ENCODE assay signal across 12 mouse cellular contexts in the genomic region with DNA sequence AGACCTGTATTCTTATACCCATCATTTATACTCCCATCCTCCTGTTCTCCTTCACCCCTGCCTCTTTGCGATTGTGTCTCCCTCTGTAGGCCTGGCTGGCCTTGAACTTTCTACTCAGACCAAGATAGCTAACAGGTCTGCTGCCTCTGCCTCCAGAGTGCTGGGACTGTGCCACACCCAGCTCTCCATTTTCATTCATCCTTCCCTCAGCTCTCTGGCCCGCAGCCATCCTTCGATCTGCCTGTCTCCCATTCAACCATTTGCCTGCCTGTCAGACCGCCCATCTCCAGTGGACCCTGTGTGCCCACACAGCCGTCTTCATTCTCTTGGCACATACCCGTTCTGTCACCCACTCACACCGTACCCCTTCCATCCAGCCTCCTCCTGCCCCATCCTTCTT. TPM values are rescaled to one million over a fixed set of nuclear protein-coding genes. Genes with fewer than 3 reads are reported as not detected.
DNase-seq lines count a peak whose midpoint lies in the region; ATAC-seq and TF ChIP-seq lines count a peak whose summit lies in the region.
"Had no signal": no experiment of that assay in that cellular context is flagged by ENCODE, and none has a peak within 500 bp of the region (broad histone marks: within the 10 kb centered on the region; RNA-seq: fewer than 3 reads in every experiment).

No protein-coding gene starts in this region.

- no peak overlapping the region for H3K4me2 ChIP-seq in kidney, embryonic 16.5 days (replicated peaks; ENCODE audit: low read depth, low read length)

- peak; percentile 52 for DNase-seq in cerebellum, adult 9-11 months
- DNase-seq in cerebellum, adult 2 months = no peak
- DNase-seq in kidney, adult 9 months = no peak
- DNase-seq in cerebellum, postnatal 25 days = peak; percentile 19 to 36
- DNase-seq in urinary bladder, postnatal 10 days (ENCODE audit: low spot score) = no peak
- no peak for DNase-seq in embryo, embryonic 10 days (ENCODE audit: low spot score)
- DNase-seq: gastrocnemius, postnatal 36 days; heart, postnatal 4 days; thymus, postnatal 36 days had no signal

- no peaks in the 10 kb centered on the region for H3K9me3 ChIP-seq in kidney, embryonic 16.5 days (ENCODE audit: low read length)
- H3K9me3 ChIP-seq in E14TG2a.4 (ENCODE audit: low read length) = no peaks in the 10 kb centered on the region

- no peaks in the 10 kb centered on the region for H3K36me3 ChIP-seq in kidney, embryonic 16.5 days (ENCODE audit: insufficient read depth, low read length)
- H3K36me3 ChIP-seq in E14TG2a.4 (ENCODE audit: insufficient read depth, low read length) = no peaks in the 10 kb centered on the region

- no peak overlapping the region for H3K4me3 ChIP-seq in cerebellum, adult 2 months (replicated peaks; ENCODE audit: insufficient read depth, low read depth, low read length)
- no peak overlapping the region for H3K4me3 ChIP-seq in kidney, embryonic 16.5 days (ENCODE audit: low read length)
- H3K4me3 ChIP-seq in E14TG2a.4 (replicated peaks; ENCODE audit: low read length) = peak overlapping the region; percentile 17; the same call in 1 of the 2 replicates

- H3K27me3 ChIP-seq in cerebellum, adult 2 months (ENCODE audit: control insufficient read depth, insufficient read depth, low read length) = no peaks in the 10 kb centered on the region
- no peaks in the 10 kb centered on the region for H3K27me3 ChIP-seq in kidney, embryonic 16.5 days (ENCODE audit: insufficient read depth, low read length)
- no peaks in the 10 kb centered on the region for H3K27me3 ChIP-seq in E14TG2a.4 (ENCODE audit: insufficient read depth, low read length)

- WGBS in cerebellum, adult 2 months = 68% methylated on average over 7 of the region's 7 CpGs
- 70% methylated on average over 7 of the region's 7 CpGs for WGBS in kidney, embryonic 16.5 days

- TF ChIP-seq POLR2A in cerebellum, adult 2 months (IDR thresholded peaks at IDR 0.05; ENCODE audit: borderline replicate concordance, insufficient read depth, low read length) = no peak

- no peak for ATAC-seq in kidney, embryonic 16.5 days (ENCODE audit: low FRiP score, low TSS enrichment)
- ATAC-seq: midbrain, embryonic 16.5 days had no signal

- H3K4me1 ChIP-seq in cerebellum, adult 2 months (ENCODE audit: control insufficient read depth, insufficient read depth, low read length) = peaks cover 43% of the 10 kb centered on the region
- H3K4me1 ChIP-seq in kidney, embryonic 16.5 days (ENCODE audit: insufficient read depth, low read length) = peaks cover 52% of the 10 kb centered on the region
- peaks cover 91% of the 10 kb centered on the region for H3K4me1 ChIP-seq in E14TG2a.4 (replicated peaks; ENCODE audit: low read depth, low read length)

- no peak overlapping the region; the same call in 1 of the 2 replicates for H3K27ac ChIP-seq in cerebellum, adult 2 months (ENCODE audit: insufficient read depth, low read length)
- H3K27ac ChIP-seq in kidney, embryonic 16.5 days (ENCODE audit: low read length) = peak overlapping the region; percentile 10; the same call in 1 of the 2 replicates

- TF ChIP-seq CTCF in cerebellum, adult 2 months (IDR thresholded peaks at IDR 0.05; ENCODE audit: borderline replicate concordance, insufficient read depth, low read depth, low read length) = no peak
- TF ChIP-seq CTCF in E14TG2a.4 (conservative IDR thresholded peaks at IDR 0.05; ENCODE audit: low read length) = no peak

- H3K9ac ChIP-seq in kidney, embryonic 16.5 days (replicated peaks; ENCODE audit: low read length) = no peak overlapping the region

RNA-seq across cellular contexts. Expression of gene Arvcf, which starts 36.2 kb away (rescaled TPM):
- 34.7 and 38.7 TPM in 2 replicates for polyA plus RNA-seq in cerebellum, adult 2 months (2012; rRNA removed)
- polyA plus RNA-seq in kidney, embryonic 16.5 days (2015; fragmentation: Nextera tagmentation; extraction: Ambion mirVana) = 31.0 and 31.2 TPM in 2 replicates

RNA-seq across cellular contexts. Expression of gene Tango2, which starts 36.3 kb away (rescaled TPM):
- polyA plus RNA-seq in cerebellum, adult 2 months (2012; rRNA removed) = 202 and 210 TPM in 2 replicates
- 29.1 and 31.0 TPM in 2 replicates for polyA plus RNA-seq in kidney, embryonic 16.5 days (2015; fragmentation: Nextera tagmentation; extraction: Ambion mirVana)

RNA-seq across cellular contexts. Expression of gene Txnrd2, which starts 42.0 kb away (rescaled TPM):
- polyA plus RNA-seq in cerebellum, adult 2 months (2012; rRNA removed) = 20.6 and 23.1 TPM in 2 replicates
- polyA plus RNA-seq in kidney, embryonic 16.5 days (2015; fragmentation: Nextera tagmentation; extraction: Ambion mirVana) = 33.7 and 35.2 TPM in 2 replicates

RNA-seq across cellular contexts. Expression of gene Comt, which starts 42.4 kb away (rescaled TPM):
- polyA plus RNA-seq in cerebellum, adult 2 months (2012; rRNA removed) = 145 and 146 TPM in 2 replicates
- 119 and 127 TPM in 2 replicates for polyA plus RNA-seq in kidney, embryonic 16.5 days (2015; fragmentation: Nextera tagmentation; extraction: Ambion mirVana)

Comparison
In these comparisons a context has a peak if more than half of its experiments do, and no peak if none do; other contexts are left out.
1. DNase-seq: peak in cerebellum, adult 9-11 months (single experiment) and cerebellum, postnatal 25 days (2 of 2); none in cerebellum, adult 2 months (0 of 2), kidney, adult 9 months (single experiment), urinary bladder, postnatal 10 days (single experiment) and embryo, embryonic 10 days (single experiment).